Mouse (Mus musculus) macrophage (primary cell): ENCODE data around the gene Sorbs1. TPM values are rescaled to one million over a fixed set of nuclear protein-coding genes. Genes with fewer than 3 reads are reported as not detected.

Source experiments
- H3K27ac ChIP-seq: fragments of 350-480 bp; formaldehyde crosslinking; 2 replicates; pipeline ENCODE4 v1.9.0; 2021
- H3K36me3 ChIP-seq: fragments of 350-480 bp; formaldehyde crosslinking; 2 replicates; pipeline ENCODE4 v1.9.0; 2021; ENCODE audit errors: inconsistent target
- H3K4me3 ChIP-seq: fragments of 350-480 bp; formaldehyde crosslinking; 2 replicates; pipeline ENCODE4 v1.9.0; 2021; ENCODE audit errors: inconsistent target
- H3K79me2 ChIP-seq: fragments of 350-480 bp; formaldehyde crosslinking; 2 replicates; pipeline ENCODE4 v1.9.0; 2021; ENCODE audit errors: inconsistent target
- WGBS: methylation state at CpG from one replicate; pipeline ENCODE4 v1.1.7; 2026; ENCODE audit warnings: inconsistent platforms; ENCODE audit not compliant: missing documents; 5-methylcytosine and 5-hydroxymethylcytosine counted together
- polyA plus RNA-seq: library from polyadenylated mRNA; stranded (reverse); fragments of 250-400 nt; gene quantifications from 3 replicates; pipeline ENCODE4 v1.2.4, GENCODE M21; 2018; ENCODE audit warnings: inconsistent platforms

Sorbs1 gene
- polyA plus RNA-seq, 1 experiment from 2014 or later, result 0.19 TPM

DNA sequence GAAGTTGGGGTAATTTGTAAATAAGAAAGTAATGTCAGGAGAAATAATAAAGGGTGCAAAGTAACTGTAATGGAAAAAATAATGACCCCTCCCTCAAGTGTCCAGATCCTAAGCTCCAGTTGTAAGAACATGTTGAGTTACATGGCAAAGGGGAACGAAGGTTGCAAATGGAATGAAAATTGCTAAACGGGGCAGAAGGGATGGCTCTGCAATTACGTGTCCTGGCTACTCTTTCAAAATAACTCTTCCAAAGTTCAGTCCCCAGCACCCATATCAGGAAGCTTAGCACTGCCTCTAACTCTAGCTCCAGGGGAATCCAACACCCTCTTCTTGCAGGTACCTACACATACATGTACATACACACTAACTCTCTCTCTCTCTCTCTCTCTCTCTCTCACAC, 6.6 kb downstream of the Sorbs1 start:
- no peak overlapping the region for H3K27ac ChIP-seq

DNA sequence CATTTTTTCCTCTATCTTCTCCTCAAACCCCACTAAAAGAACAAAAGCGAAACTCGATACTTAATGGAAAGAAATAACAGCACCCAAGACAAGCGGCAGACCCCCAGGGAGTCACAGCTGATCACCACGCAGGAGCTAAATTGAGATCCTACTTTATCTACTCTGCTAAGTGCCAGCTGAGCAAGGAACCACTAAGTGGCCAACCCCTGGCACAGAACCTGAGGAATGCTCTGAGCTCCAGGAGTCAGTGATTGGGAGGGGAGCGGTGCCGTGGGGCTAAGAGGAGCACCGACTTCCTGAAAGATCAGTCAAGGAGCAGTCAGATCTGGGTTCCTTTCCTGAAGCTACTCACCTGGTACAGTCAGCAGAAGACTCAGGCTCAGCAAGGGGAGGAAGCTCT, 9.2 kb downstream of the Sorbs1 start:
- WGBS, result 90% methylated on average over 7 of the region's 7 CpGs
- no peak overlapping the region for H3K4me3 ChIP-seq
- H3K79me2 ChIP-seq, result no peaks in the 10 kb centered on the region

More for the DNA sequence above, 6.6 kb downstream of the Sorbs1 start:
- Histone ChIP-seq H3K4me3 (no peak overlapping the region), H3K79me2 (no peaks in the 10 kb centered on the region), H3K36me3 (no peaks in the 10 kb centered on the region)
- 89% methylated on average over 3 of the region's 3 CpGs for WGBS

DNA sequence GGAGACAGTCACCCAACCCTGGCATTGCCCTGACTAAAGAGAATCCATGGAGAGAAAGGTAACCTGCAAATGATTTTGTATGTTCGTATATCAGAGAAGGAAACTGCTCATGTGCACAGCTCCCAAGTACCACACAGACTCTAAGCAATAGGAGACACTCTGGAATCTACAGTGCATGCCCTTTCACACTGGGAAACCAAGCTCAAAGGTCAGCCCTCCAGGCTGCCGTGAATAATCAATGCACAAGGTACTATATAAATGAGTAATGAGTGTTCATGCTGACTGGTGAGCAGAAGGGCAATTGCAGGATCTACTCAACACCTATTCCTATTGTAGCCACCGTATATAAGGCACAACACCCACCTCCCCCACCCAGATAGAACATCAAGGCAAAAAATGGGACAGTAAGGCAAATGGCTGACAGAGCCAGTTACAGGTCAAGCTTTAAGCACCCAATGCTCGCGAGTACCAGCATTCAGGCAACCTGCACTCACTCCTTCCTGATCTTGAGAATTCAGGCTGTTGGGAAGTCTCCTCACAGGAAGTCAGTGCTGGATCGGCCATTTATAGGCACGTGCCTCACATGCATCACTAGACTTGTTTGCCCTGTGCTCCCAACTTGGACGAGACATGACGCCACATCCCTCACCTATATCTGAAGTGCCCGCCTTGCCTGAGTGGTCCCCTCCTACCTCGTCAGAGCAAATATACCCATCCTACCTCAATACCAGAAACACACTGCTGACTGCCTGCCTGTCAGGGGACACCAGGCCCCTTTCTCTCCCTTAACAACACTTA, 13.4 kb downstream of the Sorbs1 start:
- H3K27ac ChIP-seq, result no peak overlapping the region
- H3K4me3 ChIP-seq, result no peak overlapping the region
- 90% methylated on average over 10 of the region's 11 CpGs for WGBS
- H3K79me2 ChIP-seq, result no peaks in the 10 kb centered on the region
- no peaks in the 10 kb centered on the region for H3K36me3 ChIP-seq

More for the DNA sequence above, 9.2 kb downstream of the Sorbs1 start:
- Histone ChIP-seq H3K36me3 (no peaks in the 10 kb centered on the region), H3K27ac (no peak overlapping the region)

DNA sequence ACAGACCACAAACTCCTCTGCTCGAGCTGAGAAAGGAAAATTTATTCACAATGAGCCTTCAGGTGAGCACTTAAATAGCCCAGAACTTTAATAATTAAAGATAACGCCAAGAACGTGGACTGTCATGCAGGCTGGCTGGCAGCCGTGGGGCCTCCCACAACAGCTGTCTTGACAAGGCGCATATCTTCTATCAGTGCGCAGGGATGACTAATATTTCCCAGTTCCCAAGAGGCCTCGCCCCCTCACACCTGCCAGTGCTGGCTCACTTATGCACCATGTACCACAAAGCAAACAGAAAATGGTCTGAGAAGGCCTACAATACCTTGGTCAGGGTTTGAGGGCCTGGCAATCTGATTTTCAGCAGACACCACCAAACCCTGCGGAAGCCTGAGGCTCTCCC, 14.4 kb downstream of the Sorbs1 start:
- H3K36me3 ChIP-seq, result no peaks in the 10 kb centered on the region
- no peak overlapping the region for H3K27ac ChIP-seq
- H3K79me2 ChIP-seq, result no peaks in the 10 kb centered on the region
- 85% methylated on average over 8 of the region's 8 CpGs for WGBS
- no peak overlapping the region for H3K4me3 ChIP-seq

DNA sequence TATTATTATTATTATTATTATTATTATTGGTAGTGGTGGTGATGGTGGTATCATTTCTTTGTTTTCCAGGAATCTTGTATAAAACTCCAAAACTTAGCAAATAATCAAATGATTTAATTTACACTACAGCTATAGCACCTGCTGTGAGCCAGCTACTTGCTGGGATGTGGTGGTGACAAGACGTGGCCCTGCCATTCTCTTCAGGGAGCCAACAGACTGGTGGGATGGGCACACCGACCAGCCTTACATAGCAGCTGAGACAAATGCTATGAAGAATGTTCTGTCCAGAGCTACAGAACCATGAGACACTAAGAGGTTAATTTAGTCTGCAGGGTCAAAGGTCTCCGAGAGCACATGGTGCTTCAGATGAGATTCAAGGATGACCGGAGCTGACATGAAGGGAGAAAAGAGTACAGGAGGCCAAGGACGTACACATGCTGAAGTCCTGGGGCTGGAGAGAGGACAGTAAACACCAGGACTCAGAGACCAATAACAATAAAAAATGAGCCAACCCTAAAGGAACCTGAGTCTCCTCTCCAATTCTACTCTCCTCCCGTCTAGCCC, 15.3 kb downstream of the Sorbs1 start:
- Histone ChIP-seq H3K36me3 (no peaks in the 10 kb centered on the region), H3K4me3 (no peak overlapping the region), H3K27ac (no peak overlapping the region), H3K79me2 (no peaks in the 10 kb centered on the region)
- 100% methylated on average over 6 of the region's 6 CpGs for WGBS

DNA sequence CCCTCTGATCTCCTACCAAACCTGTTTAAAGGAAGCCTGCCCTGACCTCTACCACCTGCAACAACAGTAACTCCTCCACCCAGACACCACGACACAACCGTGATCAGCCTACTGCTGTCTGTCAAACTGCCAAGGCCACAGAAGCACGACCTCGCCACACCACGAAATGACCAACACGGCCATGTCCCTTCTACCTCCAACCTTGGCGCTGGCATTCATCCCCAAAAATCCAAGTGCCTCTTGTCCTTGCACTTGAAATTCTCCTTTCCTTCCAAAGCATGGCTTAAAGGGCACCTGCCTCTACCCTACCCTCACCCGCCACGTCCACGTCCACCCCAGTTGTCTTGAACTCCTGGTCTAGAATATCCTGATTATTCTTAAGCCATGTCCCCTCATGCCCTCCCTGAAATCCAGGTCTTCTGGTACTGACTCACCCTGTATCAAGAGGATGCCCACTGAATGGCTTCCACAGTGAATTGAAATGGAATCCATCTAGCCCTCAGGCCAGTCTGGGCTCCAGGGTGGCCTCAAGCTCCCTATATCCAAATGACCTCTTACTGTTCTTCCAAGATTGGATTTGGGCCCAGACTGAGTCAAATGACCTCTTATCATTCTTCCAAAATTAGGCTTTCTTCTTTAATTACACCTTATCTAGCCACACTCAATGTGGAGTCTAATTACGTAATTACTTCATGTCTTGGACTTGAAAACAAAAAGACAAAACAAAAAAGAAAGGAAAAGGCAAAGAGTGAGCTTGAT, 16.9 kb downstream of the Sorbs1 start:
- Histone ChIP-seq H3K27ac (no peak overlapping the region), H3K4me3 (no peak overlapping the region)
- WGBS, result 95% methylated on average over 11 of the region's 11 CpGs

DNA sequence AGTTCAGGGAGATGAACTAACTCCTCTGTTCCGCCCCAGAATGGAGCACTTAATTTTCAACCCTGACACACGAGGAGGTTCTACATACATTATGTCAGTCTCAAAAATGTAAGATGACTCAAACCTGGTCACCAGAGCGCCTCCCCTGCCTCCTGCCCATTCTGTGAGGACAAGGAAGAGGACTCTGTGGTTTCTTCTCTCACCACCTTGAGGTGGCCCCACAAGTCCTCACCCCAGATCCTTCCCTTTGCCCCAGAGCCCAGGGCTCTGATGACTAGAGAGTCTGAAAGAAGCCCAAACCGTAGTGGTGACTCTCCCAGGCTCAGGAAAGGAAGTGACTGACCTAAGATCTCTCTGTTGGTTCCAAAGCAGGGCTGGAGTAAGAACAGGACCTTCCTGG, 17.5 kb downstream of the Sorbs1 start:
- Histone ChIP-seq H3K79me2 (no peaks in the 10 kb centered on the region), H3K27ac (no peak overlapping the region), H3K36me3 (no peaks in the 10 kb centered on the region), H3K4me3 (no peak overlapping the region)
- WGBS, result 55% methylated on average over 4 of the region's 4 CpGs

More for the DNA sequence above, 16.9 kb downstream of the Sorbs1 start:
- H3K36me3 ChIP-seq, result no peaks in the 10 kb centered on the region
- no peaks in the 10 kb centered on the region for H3K79me2 ChIP-seq

DNA sequence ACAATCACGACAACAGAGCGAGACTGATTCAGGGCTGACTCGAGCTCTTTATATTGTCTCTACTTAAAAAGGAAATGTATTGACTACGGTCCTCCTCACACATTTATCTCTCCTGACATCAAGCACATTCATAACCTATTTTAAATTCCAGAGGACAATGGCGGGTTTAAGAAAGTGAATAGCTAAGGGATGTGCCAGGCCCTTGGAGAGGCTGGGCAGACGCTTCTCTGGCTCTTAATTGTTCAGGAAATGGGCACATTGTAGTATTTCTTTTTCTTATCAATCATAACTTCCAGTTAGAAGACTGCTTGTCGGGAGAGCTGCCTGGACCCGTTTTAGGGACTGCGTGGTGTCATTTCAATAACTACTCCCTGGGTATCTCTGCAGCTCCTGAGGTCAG, 20.7 kb downstream of the Sorbs1 start:
- Histone ChIP-seq H3K4me3 (no peak overlapping the region), H3K36me3 (no peaks in the 10 kb centered on the region), H3K27ac (no peak overlapping the region), H3K79me2 (no peaks in the 10 kb centered on the region)
- 92% methylated on average over 9 of the region's 9 CpGs for WGBS

DNA sequence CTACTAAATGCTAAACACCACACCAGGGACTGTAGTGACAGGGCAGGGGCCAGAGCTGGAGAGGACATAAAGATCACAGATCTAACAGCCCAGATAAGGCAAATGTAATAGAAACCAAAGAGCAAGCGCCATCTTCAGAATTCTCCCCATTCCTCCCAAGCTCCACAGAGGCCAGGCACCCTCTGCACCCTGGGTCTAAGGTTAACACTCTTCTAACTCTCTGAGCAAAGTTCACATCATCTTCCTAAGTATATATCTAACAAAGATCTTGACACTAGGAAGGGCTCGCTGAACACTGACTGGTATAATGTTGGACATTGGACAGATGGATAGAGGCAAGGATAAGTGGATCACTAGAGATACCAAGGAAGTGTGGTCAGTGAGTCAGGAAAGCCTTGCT, 22.1 kb downstream of the Sorbs1 start:
- Histone ChIP-seq H3K27ac (no peak overlapping the region), H3K36me3 (no peaks in the 10 kb centered on the region), H3K4me3 (no peak overlapping the region), H3K79me2 (no peaks in the 10 kb centered on the region)
- WGBS, result 97% methylated on average over 2 of the region's 2 CpGs

DNA sequence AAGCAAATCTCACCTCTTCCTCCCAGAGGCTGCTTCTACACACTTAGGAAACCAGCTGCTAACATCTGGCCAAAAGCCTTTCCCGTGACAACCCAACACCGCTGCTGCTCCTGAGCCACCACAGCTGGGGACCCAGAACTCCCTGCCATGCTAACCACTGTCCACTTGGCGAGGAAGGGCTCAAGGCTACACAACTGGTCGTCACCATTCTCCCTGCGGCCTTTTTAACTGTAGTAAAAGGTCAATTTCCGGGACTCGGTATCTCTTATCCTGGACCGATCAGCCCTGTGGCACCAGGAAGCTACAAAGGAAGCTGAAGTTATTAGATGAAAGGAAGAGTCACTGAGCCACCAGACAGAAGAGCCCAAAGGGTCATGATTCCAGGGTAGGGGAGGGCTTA, 22.8 kb downstream of the Sorbs1 start:
- WGBS, result 31% methylated on average over 7 of the region's 8 CpGs
- no peak overlapping the region for H3K4me3 ChIP-seq
- no peaks in the 10 kb centered on the region for H3K36me3 ChIP-seq

DNA sequence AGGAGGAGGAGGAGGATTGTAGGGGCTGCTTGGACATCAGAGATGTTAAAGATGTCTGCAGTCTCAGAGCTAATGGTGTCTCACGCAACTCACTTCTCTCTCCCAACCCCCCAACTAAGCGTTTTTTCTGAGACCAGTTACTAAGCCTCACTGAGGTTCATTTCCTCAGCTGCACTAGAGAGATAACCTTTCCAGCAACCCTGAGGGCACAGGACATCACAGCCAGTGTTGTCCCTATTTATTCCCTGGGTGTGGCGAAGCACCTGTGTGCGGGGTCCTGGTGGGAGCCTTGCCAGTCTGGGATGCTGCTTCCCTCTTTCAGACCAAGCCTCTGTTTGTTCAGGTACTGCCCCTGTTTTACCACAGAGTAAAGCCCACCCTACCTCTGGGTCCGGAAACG, 23.9 kb downstream of the Sorbs1 start:
- no peak overlapping the region for H3K4me3 ChIP-seq
- no peak overlapping the region for H3K27ac ChIP-seq

More for the DNA sequence above, 22.8 kb downstream of the Sorbs1 start:
- Histone ChIP-seq H3K27ac (no peak overlapping the region), H3K79me2 (no peaks in the 10 kb centered on the region)

DNA sequence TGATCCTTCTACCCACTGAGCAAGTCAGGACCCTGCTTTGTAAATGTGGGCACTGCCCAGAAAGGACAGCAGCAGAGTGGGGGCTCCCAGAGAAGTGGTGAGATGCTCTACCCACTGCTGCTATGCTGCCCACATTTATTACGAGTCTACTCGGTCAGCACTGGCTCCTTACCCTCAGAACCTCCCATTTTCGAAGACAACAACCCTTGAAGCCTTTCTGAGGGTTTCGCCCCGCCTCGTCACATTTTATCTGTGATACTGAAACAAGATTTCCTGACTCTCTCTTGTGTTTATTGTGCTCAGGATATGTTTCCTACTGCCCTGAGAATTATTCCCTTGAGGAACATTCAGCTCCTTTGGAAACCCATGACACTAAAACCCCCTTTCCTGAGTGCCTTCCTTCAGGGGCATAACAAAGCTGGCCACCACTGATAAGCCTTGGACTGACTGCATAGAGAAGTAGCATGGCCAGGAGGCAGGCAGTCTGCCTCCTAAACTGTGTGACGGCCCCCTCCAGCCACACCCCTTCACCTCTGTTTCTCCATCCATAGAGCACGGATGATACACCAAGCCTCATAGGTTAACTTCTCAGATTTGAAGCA, 24.6 kb downstream of the Sorbs1 start:
- Histone ChIP-seq H3K36me3 (no peaks in the 10 kb centered on the region), H3K4me3 (no peak overlapping the region), H3K79me2 (no peaks in the 10 kb centered on the region), H3K27ac (no peak overlapping the region)
- 61% methylated on average over 8 of the region's 8 CpGs for WGBS

More for the DNA sequence above, 23.9 kb downstream of the Sorbs1 start:
- Histone ChIP-seq H3K79me2 (no peaks in the 10 kb centered on the region), H3K36me3 (no peaks in the 10 kb centered on the region)
- WGBS, result 61% methylated on average over 6 of the region's 6 CpGs

DNA sequence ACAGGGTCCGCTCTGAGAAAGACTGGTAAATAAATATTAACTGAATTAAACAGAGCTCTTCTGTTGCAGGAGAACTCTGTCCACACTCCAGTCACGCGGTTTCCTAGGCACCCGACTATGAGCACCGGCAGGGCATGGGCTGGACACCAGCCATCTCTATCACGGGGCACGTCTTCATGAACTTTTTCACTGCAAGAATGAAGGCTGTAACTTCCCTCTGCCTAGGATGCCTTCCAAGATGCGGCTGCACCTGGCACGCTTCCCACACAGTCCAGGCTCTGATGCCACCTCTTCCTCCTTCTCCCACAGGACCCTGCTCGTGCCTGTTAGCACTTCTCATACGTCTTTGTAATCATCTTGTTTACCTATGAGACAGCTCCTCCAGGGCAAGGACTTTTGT, 26.0 kb downstream of the Sorbs1 start:
- 16% methylated on average over 11 of the region's 11 CpGs for WGBS
- H3K4me3 ChIP-seq, result no peak overlapping the region
- H3K27ac ChIP-seq, result no peak overlapping the region
- no peaks in the 10 kb centered on the region for H3K79me2 ChIP-seq
- H3K36me3 ChIP-seq, result no peaks in the 10 kb centered on the region

DNA sequence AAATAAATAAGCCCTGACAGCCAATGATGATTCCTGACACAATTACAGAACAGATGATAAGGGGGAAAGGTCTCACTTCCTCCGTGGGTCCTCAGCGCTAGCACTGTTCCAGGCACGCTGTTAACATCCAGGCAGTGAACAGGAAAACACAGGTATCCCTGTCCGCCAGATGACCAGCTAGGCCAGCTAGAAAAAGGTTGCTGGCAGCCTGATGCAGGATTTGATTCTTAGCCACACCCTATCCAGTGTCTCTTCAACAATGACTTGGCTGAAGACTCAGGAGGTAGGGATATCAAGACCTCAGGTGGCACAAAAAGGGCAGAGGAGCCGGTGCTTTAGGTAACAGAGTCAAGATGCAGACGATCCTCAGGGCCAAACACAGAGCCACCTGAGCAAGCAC, 32.5 kb downstream of the Sorbs1 start:
- Histone ChIP-seq H3K4me3 (no peak overlapping the region), H3K36me3 (no peaks in the 10 kb centered on the region), H3K79me2 (no peaks in the 10 kb centered on the region), H3K27ac (no peak overlapping the region)
- 93% methylated on average over 6 of the region's 6 CpGs for WGBS

DNA sequence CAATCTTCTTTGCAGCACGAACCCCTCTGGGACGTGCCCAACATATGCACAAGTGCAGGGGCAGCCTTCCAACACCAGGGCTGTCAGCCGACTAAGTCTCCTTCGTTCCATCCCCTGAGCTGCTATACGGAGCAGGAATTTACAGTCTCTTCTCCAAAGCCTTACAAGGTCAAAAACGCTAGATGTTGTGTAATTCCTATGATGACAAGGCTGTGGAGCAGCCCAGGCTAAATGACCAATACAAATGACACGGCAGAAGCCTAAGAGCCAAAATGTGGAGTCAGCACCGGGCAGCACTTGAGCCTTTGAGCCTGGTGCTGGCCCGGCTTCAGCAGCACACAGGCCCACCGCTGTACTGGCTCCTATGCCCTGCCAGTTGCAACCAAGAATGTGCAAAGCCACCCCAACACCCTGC, 35.4 kb downstream of the Sorbs1 start:
- Histone ChIP-seq H3K27ac (no peak overlapping the region), H3K4me3 (no peak overlapping the region), H3K79me2 (no peaks in the 10 kb centered on the region), H3K36me3 (no peaks in the 10 kb centered on the region)
- WGBS, result 81% methylated on average over 10 of the region's 10 CpGs
